Mouse (Mus musculus) liver, embryonic 14.5 days (tissue): ENCODE measurements around the gene Dlx6. TPM values are rescaled to one million over a fixed set of nuclear protein-coding genes. Genes with fewer than 3 reads are reported as not detected.

Experiments used
- ATAC-seq: fragments of 200-750 bp; cut with Nextera tagmentation; 2 replicates; pipeline ENCODE4 v1.8.0; 2017; ENCODE audit warnings: moderate number of reproducible peaks, mild to moderate bottlenecking, moderate library complexity; ENCODE audit not compliant: insufficient read depth
- DNase-seq, 3 experiments: peaks; one replicate each; pipeline ENCODE4 v3.0.0-alpha.2; 2012 to 2013; ENCODE audit warnings: low read depth in 3 of 3, low spot score in 3 of 3
- H3K27ac ChIP-seq: fragments of 300-500 bp; sonication (generic); 2 replicates; pipeline ENCODE4 v1.5.1; 2014; ENCODE audit warnings: moderate library complexity, mild to moderate bottlenecking, control low read depth, inconsistent platforms
- H3K27me3 ChIP-seq: fragments of 300-500 bp; sonication (generic); 2 replicates; pipeline ENCODE4 v1.6.1; 2014; ENCODE audit warnings: mild to moderate bottlenecking, low read length, moderate library complexity; ENCODE audit not compliant: control insufficient read depth, insufficient read depth
- H3K36me3 ChIP-seq: fragments of 300-500 bp; sonication (generic); replicated peaks from 2 replicates; pipeline ENCODE4 v1.6.1; 2014; ENCODE audit warnings: low read depth; ENCODE audit not compliant: control insufficient read depth, insufficient read depth
- H3K4me1 ChIP-seq, 2 experiments: fragments of 200-500 bp in 1 of 2; fragments of 300-500 bp in 1 of 2; sonication (generic) in 1 of 2; replicated peaks; 2 replicates each; pipeline ENCODE4 v1.6.1; 2012 to 2014; ENCODE audit warnings: antibody characterized with exemption in 1 of 2, inconsistent platforms in 1 of 2, low read length in 1 of 2; ENCODE audit not compliant: control insufficient read depth in 2 of 2, insufficient read depth in 2 of 2
- H3K4me2 ChIP-seq: fragments of 300-500 bp; sonication (generic); 2 replicates; pipeline ENCODE4 v1.6.1; 2014; ENCODE audit warnings: low read depth, mild to moderate bottlenecking, control low read depth, moderate library complexity
- H3K4me3 ChIP-seq, 2 experiments: fragments of 200-500 bp in 1 of 2; fragments of 300-500 bp in 1 of 2; sonication (generic) in 1 of 2; 2 replicates each; pipeline ENCODE4 v1.5.1; 2012 to 2014; ENCODE audit warnings: low read depth in 2 of 2, low read length in 2 of 2, mild to moderate bottlenecking in 2 of 2, control low read depth in 1 of 2, inconsistent platforms in 1 of 2, moderate library complexity in 1 of 2; ENCODE audit not compliant: insufficient read depth in 1 of 2
- H3K9ac ChIP-seq: fragments of 300-500 bp; sonication (generic); replicated peaks from 2 replicates; pipeline ENCODE4 v1.6.1; 2014; ENCODE audit warnings: mild to moderate bottlenecking, control low read depth, moderate library complexity
- H3K9me3 ChIP-seq: fragments of 300-500 bp; sonication (generic); 2 replicates; pipeline ENCODE4 v1.6.1; 2016; ENCODE audit warnings: low read length, mixed read lengths; ENCODE audit not compliant: control insufficient read depth
- CTCF ChIP-seq: IDR thresholded peaks from 2 replicates; pipeline ENCODE4 v1.5.1; 2016; ENCODE audit warnings: antibody characterized with exemption, low read depth, control low read depth
- EP300 ChIP-seq: IDR thresholded peaks from 2 replicates; pipeline ENCODE4 v1.6.1; 2016; ENCODE audit warnings: antibody characterized with exemption, low read depth
- WGBS: fragments of 180-500 bp; shearing (Covaris S2); extraction: QIAGEN DNeasy Blood & Tissue Kit; methylation state at CpG from one replicate; pipeline ENCODE4 v1.1.7; 2014; ENCODE audit not compliant: insufficient replicate concordance; 5-methylcytosine and 5-hydroxymethylcytosine counted together
- polyA plus RNA-seq, 2 experiments: library from polyadenylated mRNA; depleted of rRNA in 1 of 2; stranded (reverse) in 1 of 2; unstranded in 1 of 2; fragments of >200 nt; fragmentation: Nextera tagmentation in 1 of 2; extraction: Ambion mirVana in 1 of 2; gene quantifications; 2 replicates each; pipeline versions ENCODE4 v1.2.1 to v1.2.3; 2012 to 2014

The Dlx6 gene
- polyA plus RNA-seq, 2 experiments = not detected

- Histone ChIP-seq H3K27me3 (peaks cover 97% of the 10 kb centered on the region), H3K9ac (no peak overlapping the region), H3K4me1 (no peaks in the 10 kb centered on the region), H3K4me2 (no peak overlapping the region), H3K4me3 (no peak overlapping the region), H3K9me3 (no peaks in the 10 kb centered on the region), H3K36me3 (no peaks in the 10 kb centered on the region), H3K27ac (no peak overlapping the region)
- no peak for TF ChIP-seq CTCF
- TF ChIP-seq EP300 = no peak
- 1% methylated on average over 19 of the region's 19 CpGs for WGBS
- ATAC-seq = no peak
- no peak for DNase-seq
Observed at GRCm38 (mm10) chr6:6859111-6859949, 3.8 kb upstream of the Dlx6 start.

- H3K4me3 ChIP-seq = no peak overlapping the region
- peaks cover 97% of the 10 kb centered on the region for H3K27me3 ChIP-seq
- no peaks in the 10 kb centered on the region for H3K4me1 ChIP-seq
- no peaks in the 10 kb centered on the region for H3K9me3 ChIP-seq
- TF ChIP-seq CTCF = no peak
- no peak for TF ChIP-seq EP300
- no peak overlapping the region for H3K27ac ChIP-seq
- no peaks in the 10 kb centered on the region for H3K36me3 ChIP-seq
- DNase-seq (no peak), ATAC-seq (no peak)
- H3K9ac ChIP-seq = no peak overlapping the region
- no peak overlapping the region for H3K4me2 ChIP-seq
- WGBS = under 1% methylated on average over 21 of the region's 21 CpGs
Observed at GRCm38 (mm10) chr6:6859950-6860410, 3.2 kb upstream of the Dlx6 start.

GRCm38 (mm10) chr6:6860411-6861085 lies 2.6 kb upstream of the Dlx6 start:
- H3K4me3 ChIP-seq = no peak overlapping the region
- no peak for ATAC-seq

GRCm38 (mm10) chr6:6861086-6861797 lies 1.9 kb upstream of the Dlx6 start:
- Histone ChIP-seq H3K4me2 (no peak overlapping the region), H3K4me3 (no peak overlapping the region), H3K27me3 (peaks cover 98% of the 10 kb centered on the region), H3K9ac (no peak overlapping the region), H3K4me1 (no peaks in the 10 kb centered on the region), H3K36me3 (no peaks in the 10 kb centered on the region), H3K27ac (no peak overlapping the region), H3K9me3 (no peaks in the 10 kb centered on the region)
- ATAC-seq (no peak), DNase-seq (no peak)
- TF ChIP-seq CTCF (no peak), EP300 (no peak)
- WGBS = under 1% methylated on average over 21 of the region's 21 CpGs

More at GRCm38 (mm10) chr6:6860411-6861085, 2.6 kb upstream of the Dlx6 start:
- H3K36me3 ChIP-seq = no peaks in the 10 kb centered on the region
- TF ChIP-seq CTCF = no peak
- no peak for TF ChIP-seq EP300
- peaks cover 97% of the 10 kb centered on the region for H3K27me3 ChIP-seq
- no peak for DNase-seq
- no peak overlapping the region for H3K9ac ChIP-seq
- no peaks in the 10 kb centered on the region for H3K4me1 ChIP-seq
- WGBS = under 1% methylated on average over 33 of the region's 33 CpGs
- no peaks in the 10 kb centered on the region for H3K9me3 ChIP-seq
- no peak overlapping the region for H3K4me2 ChIP-seq
- no peak overlapping the region for H3K27ac ChIP-seq
